Mouse (Mus musculus): ENCODE results near the gene Naaladl1. TPM values are rescaled to one million over a fixed set of nuclear protein-coding genes. Genes with fewer than 3 reads are reported as not detected.
"Not testable (repeated sequence)": the region's sequence is repeated elsewhere in the genome, so short reads cannot be mapped to it uniquely, and the experiment has no call there.

Naaladl1 gene
- polyA plus RNA-seq, 1 experiment from 2014 or later: 4.1 TPM

GRCm38 (mm10) chr19:6132171-6132827 lies 26.7 kb downstream of the Naaladl1 start:
- no peak overlapping the region for H3K9ac ChIP-seq (ENCODE audit: low read length)
- ATAC-seq (replicated peaks; ENCODE audit: low FRiP score, low TSS enrichment, low read depth) (no peak), DNase-seq (ENCODE audit: low spot score) (no peak)
- 0 out of 2 replicates have a peak, but pooled peaks cover 2% of the 10 kb centered on the region for H3K4me1 ChIP-seq (replicated peaks; ENCODE audit: control insufficient read depth, insufficient read depth, low read length)
- no peak overlapping the region for H3K4me2 ChIP-seq (ENCODE audit: low read length)
- H3K27ac ChIP-seq (ENCODE audit: low read depth): no peak overlapping the region
- 82% methylated on average over 7 of the region's 7 CpGs for WGBS
- no peaks in the 10 kb centered on the region for H3K9me3 ChIP-seq (ENCODE audit: control insufficient read depth, low read length)
- H3K36me3 ChIP-seq (ENCODE audit: control insufficient read depth, insufficient read depth, low read length): peaks cover 24% of the 10 kb centered on the region; the same call in 1 of the 2 replicates
- no peaks in the 10 kb centered on the region for H3K27me3 ChIP-seq (replicated peaks; ENCODE audit: control insufficient read depth, insufficient read depth, low read length)
- no peak overlapping the region for H3K4me3 ChIP-seq (ENCODE audit: low read depth, low read length)

- H3K36me3 ChIP-seq (ENCODE audit: control insufficient read depth, insufficient read depth, low read length): peaks cover 27% of the 10 kb centered on the region; the same call in 1 of the 2 replicates
- H3K9me3 ChIP-seq (ENCODE audit: control insufficient read depth, low read length); H3K27me3 ChIP-seq (replicated peaks; ENCODE audit: control insufficient read depth, insufficient read depth, low read length); H3K4me2 ChIP-seq (ENCODE audit: low read length); H3K9ac ChIP-seq (ENCODE audit: low read length); H3K27ac ChIP-seq (ENCODE audit: low read depth); DNase-seq (ENCODE audit: low spot score); ATAC-seq (replicated peaks; ENCODE audit: low FRiP score, low TSS enrichment, low read depth); H3K4me3 ChIP-seq (ENCODE audit: low read depth, low read length); H3K4me1 ChIP-seq (replicated peaks; ENCODE audit: control insufficient read depth, insufficient read depth, low read length): not testable (repeated sequence)
- WGBS: 54% methylated on average over 1 of the region's 1 CpGs
Observed at GRCm38 (mm10) chr19:6133197-6133596, 27.6 kb downstream of the Naaladl1 start.

GRCm38 (mm10) chr19:6136397-6136796 lies 30.8 kb downstream of the Naaladl1 start:
- no peak overlapping the region for H3K4me3 ChIP-seq (ENCODE audit: low read depth, low read length)
- ATAC-seq (replicated peaks; ENCODE audit: low FRiP score, low TSS enrichment, low read depth) (no peak), DNase-seq (ENCODE audit: low spot score) (no peak)
- WGBS: 83% methylated on average over 3 of the region's 3 CpGs
- peaks cover 27% of the 10 kb centered on the region; the same call in 1 of the 2 replicates for H3K36me3 ChIP-seq (ENCODE audit: control insufficient read depth, insufficient read depth, low read length)
- H3K9me3 ChIP-seq (ENCODE audit: control insufficient read depth, low read length): no peaks in the 10 kb centered on the region
- no peaks in the 10 kb centered on the region for H3K27me3 ChIP-seq (replicated peaks; ENCODE audit: control insufficient read depth, insufficient read depth, low read length)
- H3K4me1 ChIP-seq (replicated peaks; ENCODE audit: control insufficient read depth, insufficient read depth, low read length): peaks cover 5% of the 10 kb centered on the region
- no peak overlapping the region for H3K4me2 ChIP-seq (ENCODE audit: low read length)
- no peak overlapping the region for H3K27ac ChIP-seq (ENCODE audit: low read depth)
- no peak overlapping the region for H3K9ac ChIP-seq (ENCODE audit: low read length)

GRCm38 (mm10) chr19:6139701-6140100 lies 34.1 kb downstream of the Naaladl1 start:
- Histone ChIP-seq H3K36me3 (ENCODE audit: control insufficient read depth, insufficient read depth, low read length) (peaks cover 23% of the 10 kb centered on the region; the same call in 1 of the 2 replicates), H3K27me3 (replicated peaks; ENCODE audit: control insufficient read depth, insufficient read depth, low read length) (no peaks in the 10 kb centered on the region), H3K9me3 (ENCODE audit: control insufficient read depth, low read length) (no peaks in the 10 kb centered on the region), H3K4me2 (ENCODE audit: low read length) (peak overlapping the region; percentile 79), H3K9ac (ENCODE audit: low read length) (peak overlapping the region; percentile 77), H3K4me1 (replicated peaks; ENCODE audit: control insufficient read depth, insufficient read depth, low read length) (peaks cover 5% of the 10 kb centered on the region), H3K4me3 (ENCODE audit: low read depth, low read length) (no peak overlapping the region), H3K27ac (ENCODE audit: low read depth) (peak overlapping the region; percentile 94; the same call in 1 of the 2 replicates)
- ATAC-seq (replicated peaks; ENCODE audit: low FRiP score, low TSS enrichment, low read depth) (no peak), DNase-seq (ENCODE audit: low spot score) (no peak)
- 95% methylated on average over 6 of the region's 6 CpGs for WGBS

GRCm38 (mm10) chr19:6140374-6140677 lies 34.7 kb downstream of the Naaladl1 start:
- no peak for DNase-seq (ENCODE audit: low spot score)

GRCm38 (mm10) chr19:6140678-6141393 lies 35.3 kb downstream of the Naaladl1 start, which contains the start of gene Batf2:
Gene Batf2, plus strand, starts transcription at chr19:6140983.
- Histone ChIP-seq H3K27ac (ENCODE audit: low read depth) (peak within 1 kb of the TSS; percentile 94), H3K4me2 (ENCODE audit: low read length) (peak within 1 kb of the TSS; percentile 79), H3K9me3 (ENCODE audit: control insufficient read depth, low read length) (no peaks in the 10 kb centered on the region), H3K9ac (ENCODE audit: low read length) (peak within 1 kb of the TSS; percentile 77), H3K4me1 (replicated peaks; ENCODE audit: control insufficient read depth, insufficient read depth, low read length) (peaks cover 5% of the 10 kb centered on the region), H3K36me3 (ENCODE audit: control insufficient read depth, insufficient read depth, low read length) (peaks cover 12% of the 10 kb centered on the region; the same call in 1 of the 2 replicates), H3K27me3 (replicated peaks; ENCODE audit: control insufficient read depth, insufficient read depth, low read length) (no peaks in the 10 kb centered on the region), H3K4me3 (ENCODE audit: low read depth, low read length) (peak within 1 kb of the TSS; percentile 61)
- peak; percentile 98 for DNase-seq (ENCODE audit: low spot score)
- under 1% methylated on average over 68 of the region's 68 CpGs for WGBS
- ATAC-seq (replicated peaks; ENCODE audit: low FRiP score, low TSS enrichment, low read depth): peak; percentile 94

More at GRCm38 (mm10) chr19:6140374-6140677, 34.7 kb downstream of the Naaladl1 start:
- ATAC-seq (replicated peaks; ENCODE audit: low FRiP score, low TSS enrichment, low read depth): no peak
- H3K27ac ChIP-seq (ENCODE audit: low read depth): peak overlapping the region; percentile 94
- peak overlapping the region; percentile 77 for H3K9ac ChIP-seq (ENCODE audit: low read length)
- H3K9me3 ChIP-seq (ENCODE audit: control insufficient read depth, low read length): no peaks in the 10 kb centered on the region
- 6% methylated on average over 16 of the region's 16 CpGs for WGBS
- H3K36me3 ChIP-seq (ENCODE audit: control insufficient read depth, insufficient read depth, low read length): peaks cover 17% of the 10 kb centered on the region; the same call in 1 of the 2 replicates
- peaks cover 5% of the 10 kb centered on the region for H3K4me1 ChIP-seq (replicated peaks; ENCODE audit: control insufficient read depth, insufficient read depth, low read length)
- peak overlapping the region; percentile 79 for H3K4me2 ChIP-seq (ENCODE audit: low read length)
- peak overlapping the region; percentile 61 for H3K4me3 ChIP-seq (ENCODE audit: low read depth, low read length)
- no peaks in the 10 kb centered on the region for H3K27me3 ChIP-seq (replicated peaks; ENCODE audit: control insufficient read depth, insufficient read depth, low read length)

GRCm38 (mm10) chr19:6141394-6141749 lies 35.8 kb downstream of the Naaladl1 start, which contains the start of gene Arl2:
Gene Arl2, minus strand, starts transcription at chr19:6141548.
- peaks cover 5% of the 10 kb centered on the region for H3K4me1 ChIP-seq (replicated peaks; ENCODE audit: control insufficient read depth, insufficient read depth, low read length)
- H3K9me3 ChIP-seq (ENCODE audit: control insufficient read depth, low read length): no peaks in the 10 kb centered on the region
- under 1% methylated on average over 15 of the region's 15 CpGs for WGBS
- 0 out of 2 replicates have a peak, but pooled peaks cover 7% of the 10 kb centered on the region for H3K36me3 ChIP-seq (ENCODE audit: control insufficient read depth, insufficient read depth, low read length)
- H3K27ac ChIP-seq (ENCODE audit: low read depth): peak within 1 kb of the TSS; percentile 94
- H3K4me3 ChIP-seq (ENCODE audit: low read depth, low read length): peak within 1 kb of the TSS; percentile 61
- peak within 1 kb of the TSS; percentile 79 for H3K4me2 ChIP-seq (ENCODE audit: low read length)
- ATAC-seq (replicated peaks; ENCODE audit: low FRiP score, low TSS enrichment, low read depth): peak; percentile 61
- peak within 1 kb of the TSS; percentile 77 for H3K9ac ChIP-seq (ENCODE audit: low read length)
- H3K27me3 ChIP-seq (replicated peaks; ENCODE audit: control insufficient read depth, insufficient read depth, low read length): no peaks in the 10 kb centered on the region
- no peak for DNase-seq (ENCODE audit: low spot score)

GRCm38 (mm10) chr19:6144842-6145241 lies 39.3 kb downstream of the Naaladl1 start:
- WGBS: 79% methylated on average over 5 of the region's 5 CpGs

More at GRCm38 (mm10) chr19:6144842-6145241, 39.3 kb downstream of the Naaladl1 start:
- no peak overlapping the region for H3K4me2 ChIP-seq (ENCODE audit: low read length)
- H3K9me3 ChIP-seq (ENCODE audit: control insufficient read depth, low read length): no peaks in the 10 kb centered on the region
- no peaks in the 10 kb centered on the region for H3K36me3 ChIP-seq (ENCODE audit: control insufficient read depth, insufficient read depth, low read length)
- no peak for DNase-seq (ENCODE audit: low spot score)
- ATAC-seq (replicated peaks; ENCODE audit: low FRiP score, low TSS enrichment, low read depth): no peak
- H3K4me1 ChIP-seq (replicated peaks; ENCODE audit: control insufficient read depth, insufficient read depth, low read length): peaks cover 3% of the 10 kb centered on the region
- H3K9ac ChIP-seq (ENCODE audit: low read length): no peak overlapping the region
- no peaks in the 10 kb centered on the region for H3K27me3 ChIP-seq (replicated peaks; ENCODE audit: control insufficient read depth, insufficient read depth, low read length)
- no peak overlapping the region for H3K4me3 ChIP-seq (ENCODE audit: low read depth, low read length)
- H3K27ac ChIP-seq (ENCODE audit: low read depth): no peak overlapping the region
